Mouse (Mus musculus): ENCODE measurements around the gene Dact3.

Gene Dact3

GRCm38 (mm10) chr7:16853302-16853831 is 21.8 kb upstream of the Dact3 start:
- DNase-seq (ENCODE audit: low read depth, low spot score) = no peak

GRCm38 (mm10) chr7:16858336-16858735 is 16.8 kb upstream of the Dact3 start:
- no peak for DNase-seq (ENCODE audit: low read depth, low spot score)

- DNase-seq (ENCODE audit: low read depth, low spot score) = no peak
Measured at GRCm38 (mm10) chr7:16859902-16860651, 15.0 kb upstream of the Dact3 start.

- DNase-seq (ENCODE audit: low read depth, low spot score) = no peak
Measured at GRCm38 (mm10) chr7:16867488-16867887, 7.6 kb upstream of the Dact3 start.

GRCm38 (mm10) chr7:16869497-16869896 is 5.6 kb upstream of the Dact3 start:
- DNase-seq (ENCODE audit: low read depth, low spot score) = peak; percentile 93

- no peak for DNase-seq (ENCODE audit: low read depth, low spot score)
Measured at GRCm38 (mm10) chr7:16871600-16871999, 3.5 kb upstream of the Dact3 start.

- DNase-seq (ENCODE audit: low read depth, low spot score) = no peak
Measured at GRCm38 (mm10) chr7:16872478-16872877, 2.6 kb upstream of the Dact3 start.

GRCm38 (mm10) chr7:16873392-16873791 is 1.7 kb upstream of the Dact3 start:
- no peak for DNase-seq (ENCODE audit: low read depth, low spot score)

GRCm38 (mm10) chr7:16874190-16874589 is 927 bp upstream of the Dact3 start:
- no peak for DNase-seq (ENCODE audit: low read depth, low spot score)

GRCm38 (mm10) chr7:16874756-16875309 is 284 bp upstream of the Dact3 start:
- peak; percentile 100 for DNase-seq (ENCODE audit: low read depth, low spot score)

GRCm38 (mm10) chr7:16875326-16875725 is 209 bp downstream of the Dact3 start:
- no peak for DNase-seq (ENCODE audit: low read depth, low spot score)

- DNase-seq (ENCODE audit: low read depth, low spot score) = no peak
Measured at GRCm38 (mm10) chr7:16876006-16876405, 889 bp downstream of the Dact3 start.

GRCm38 (mm10) chr7:16876608-16877007 is 1.5 kb downstream of the Dact3 start:
- no peak for DNase-seq (ENCODE audit: low read depth, low spot score)

GRCm38 (mm10) chr7:16877717-16878116 is 2.6 kb downstream of the Dact3 start:
- DNase-seq (ENCODE audit: low read depth, low spot score) = no peak

GRCm38 (mm10) chr7:16879796-16880547 is 4.9 kb downstream of the Dact3 start:
- DNase-seq (ENCODE audit: low read depth, low spot score) = no peak

GRCm38 (mm10) chr7:16880615-16881014 is 5.5 kb downstream of the Dact3 start:
- no peak for DNase-seq (ENCODE audit: low read depth, low spot score)

GRCm38 (mm10) chr7:16883162-16883561 is 8.0 kb downstream of the Dact3 start:
- DNase-seq (ENCODE audit: low read depth, low spot score) = no peak

GRCm38 (mm10) chr7:16884334-16884733 is 9.2 kb downstream of the Dact3 start:
- no peak for DNase-seq (ENCODE audit: low read depth, low spot score)

GRCm38 (mm10) chr7:16885271-16885776 is 10.2 kb downstream of the Dact3 start:
- DNase-seq (ENCODE audit: low read depth, low spot score) = no peak

GRCm38 (mm10) chr7:16885905-16886304 is 10.8 kb downstream of the Dact3 start:
- no peak for DNase-seq (ENCODE audit: low read depth, low spot score)

GRCm38 (mm10) chr7:16890536-16890935 is 15.4 kb downstream of the Dact3 start:
- no peak for DNase-seq (ENCODE audit: low read depth, low spot score)

- DNase-seq (ENCODE audit: low read depth, low spot score) = no peak
Measured at GRCm38 (mm10) chr7:16890944-16891343, 15.8 kb downstream of the Dact3 start.
